Mouse (Mus musculus): Measurements from ENCODE around the gene Egln1. TPM values are rescaled to one million over a fixed set of nuclear protein-coding genes. Genes with fewer than 3 reads are reported as not detected.
A peak's percentile ranks its signal among the peaks of the same experiment; 100 is the strongest.

Gene Egln1
- total RNA-seq, 2 experiments from 2014 or later = 159 to 192 TPM

GRCm38 (mm10) chr8:124860188-124860587 is 88.9 kb downstream of the Egln1 start:
- intact Hi-C loops (cut with DNase I) = no loop called here
- Histone ChIP-seq H3K27ac (peak overlapping the region; percentile 90), H3K4me3 (peak overlapping the region; percentile 33)
- peak; percentile 45 for DNase-seq
- no peak for TF ChIP-seq CTCF (IDR thresholded peaks at IDR 0.05)

- H3K27ac ChIP-seq = peak overlapping the region; percentile 90
- DNase-seq = peak; percentile 56
- peak overlapping the region; percentile 37 for H3K4me3 ChIP-seq
- intact Hi-C loops (cut with DNase I) = no loop called here
- TF ChIP-seq CTCF (IDR thresholded peaks at IDR 0.05) = peak; percentile 65
These were observed 89.7 kb downstream of the Egln1 start for GRCm38 (mm10) chr8:124859466-124859865.

Other genes starting within 250 kb of the Egln1 start
- gene Ttc13, start 227.3 kb downstream of the Egln1 start, total RNA-seq (2021) = 10 to 100 TPM; 19.3 to 20.8 TPM
- 1 to 10 TPM; 2.9 to 3.5 TPM for gene Arv1, start 227.2 kb downstream of the Egln1 start, total RNA-seq (2021)
- 1 to 10 TPM in 1 of 2 experiments, under 1 TPM in 1; 0.54 to 1.2 TPM for gene Fam89a, start 197.5 kb downstream of the Egln1 start, total RNA-seq (2021)
- under 1 TPM; 0.06 to 0.10 TPM for gene Trim67, start 156.2 kb downstream of the Egln1 start, total RNA-seq (2021)
- gene Gnpat, start 86.3 kb downstream of the Egln1 start, total RNA-seq (2021) = 100 to 1,000 TPM; 157 to 173 TPM
- gene 2810004N23Rik, start 86.2 kb downstream of the Egln1 start, total RNA-seq (2021) = 10 to 100 TPM; 29.7 to 34.0 TPM
- 1 to 10 TPM; 7.6 to 7.8 TPM for gene Exoc8, start 51.6 kb downstream of the Egln1 start, total RNA-seq (2021)
- gene Sprtn, start 51.4 kb downstream of the Egln1 start, total RNA-seq (2021) = 1 to 10 TPM; 6.7 to 7.5 TPM
- 10 to 100 TPM; 74.2 to 82.9 TPM for gene Tsnax, start 63.7 kb upstream of the Egln1 start, total RNA-seq (2021)
- 1 to 10 TPM in 1 of 2 experiments, under 1 TPM in 1; 0.84 to 1.3 TPM for gene Disc1, start 104.9 kb upstream of the Egln1 start, total RNA-seq (2021)

Data from gastrocnemius, adult 2 months (tissue).